Mouse (Mus musculus): ENCODE measurements around the gene Nin. TPM values are rescaled to one million over a fixed set of nuclear protein-coding genes. Genes with fewer than 3 reads are reported as not detected.

Nin gene
- total RNA-seq, 2 experiments from 2014 or later, result 53.1 to 56.4 TPM

- no peak for DNase-seq (ENCODE audit: low spot score in 2 of 2)
- intact Hi-C loops (cut with DNase I), result no loop called here
Measured at GRCm38 (mm10) chr12:69976688-69977087, 136.8 kb downstream of the Nin start.

GRCm38 (mm10) chr12:69973666-69974065, 139.9 kb downstream of the Nin start:
- DNase-seq (ENCODE audit: low spot score in 2 of 2), result no peak
- intact Hi-C loops (cut with DNase I), result no loop called here

GRCm38 (mm10) chr12:69968154-69968553, 145.4 kb downstream of the Nin start:
- intact Hi-C loops (cut with DNase I), result no loop called here
- DNase-seq (ENCODE audit: low spot score in 2 of 2), result no peak

GRCm38 (mm10) chr12:69967112-69967511, 146.4 kb downstream of the Nin start:
- DNase-seq (ENCODE audit: low spot score in 2 of 2), result no peak
- intact Hi-C loops (cut with DNase I), result no loop called here

GRCm38 (mm10) chr12:69966071-69966470, 147.4 kb downstream of the Nin start:
- no peak for DNase-seq (ENCODE audit: low spot score in 2 of 2)
- intact Hi-C loops (cut with DNase I), result no loop called here

GRCm38 (mm10) chr12:69965644-69966043, 147.9 kb downstream of the Nin start:
- no peak for DNase-seq (ENCODE audit: low spot score in 2 of 2)
- intact Hi-C loops (cut with DNase I), result no loop called here

- DNase-seq (ENCODE audit: low spot score in 2 of 2), result no peak
- intact Hi-C loops (cut with DNase I), result loop anchor here (5.0 kb wide), 1 partner anchor 99 kb away; no protein-coding TSS in a partner anchor
Measured at GRCm38 (mm10) chr12:69963141-69963540, 150.4 kb downstream of the Nin start.

GRCm38 (mm10) chr12:69962468-69962867, 151.0 kb downstream of the Nin start:
- peak; percentile 43 to 69 for DNase-seq (ENCODE audit: low spot score in 2 of 2)
- intact Hi-C loops (cut with DNase I), result loop anchor here (5.0 kb wide), 1 partner anchor 100 kb away; no protein-coding TSS in a partner anchor

Other genes with a start within 250 kb of the Nin start
- gene Atl1, start 221.1 kb downstream of the Nin start, total RNA-seq (2021), result 100 to 1,000 TPM; 236 to 246 TPM
- gene Map4k5, start 220.5 kb downstream of the Nin start, total RNA-seq (2021), result 10 to 100 TPM; 41.7 to 46.2 TPM
- 10 to 100 TPM; 19.3 to 22.3 TPM for gene Sav1, start 126.7 kb downstream of the Nin start, total RNA-seq (2021)
- not detected for gene Abhd12b, start 40.4 kb upstream of the Nin start, total RNA-seq (2021)
- 1 to 10 TPM; 2.2 to 3.1 TPM for gene Pygl, start 117.8 kb upstream of the Nin start, total RNA-seq (2021)
- gene Trim9, start 233.9 kb upstream of the Nin start, total RNA-seq (2021), result 100 to 1,000 TPM; 413 to 444 TPM